Mouse (Mus musculus) C2C12 (cell line): ENCODE measurements around the gene Gm48552. TPM values are rescaled to one million over a fixed set of nuclear protein-coding genes. Genes with fewer than 3 reads are reported as not detected.

ENCODE experiments used
- H3K27me3 ChIP-seq: one replicate; pipeline ENCODE4 v1.6.1; 2011; ENCODE audit not compliant: control insufficient read depth, insufficient read depth, insufficient read length
- H3K36me3 ChIP-seq: one replicate; pipeline ENCODE4 v1.6.1; 2011; ENCODE audit not compliant: control insufficient read depth, insufficient read depth
- H3K4me3 ChIP-seq: one replicate; pipeline ENCODE4 v1.5.1; 2011; ENCODE audit warnings: mild to moderate bottlenecking, control low read depth; ENCODE audit not compliant: poor library complexity, insufficient read depth, severe bottlenecking
- H3K79me2 ChIP-seq: one replicate; pipeline ENCODE4 v1.6.1; 2011; ENCODE audit not compliant: control insufficient read depth, insufficient read depth
- H3K79me3 ChIP-seq: one replicate; pipeline ENCODE4 v1.6.1; 2011; ENCODE audit warnings: low read depth, control low read depth
- H3ac ChIP-seq: one replicate; pipeline ENCODE3; 2011; ENCODE audit warnings: low read depth; ENCODE audit not compliant: control insufficient read depth, insufficient read length
- CEBPB ChIP-seq: IDR thresholded peaks from one replicate; pipeline ENCODE4 v1.6.1; 2011; ENCODE audit warnings: low read depth, mild to moderate bottlenecking, control low read depth, moderate library complexity
- CTCF ChIP-seq: IDR thresholded peaks from one replicate; pipeline ENCODE4 v1.5.1; 2011; ENCODE audit not compliant: control insufficient read depth, insufficient read depth, insufficient read length
- FOSL1 ChIP-seq: IDR thresholded peaks from one replicate; pipeline ENCODE4 v1.8.0; 2011; ENCODE audit warnings: mild to moderate bottlenecking, low read length; ENCODE audit not compliant: poor library complexity, insufficient read depth, severe bottlenecking
- MAX ChIP-seq: IDR thresholded peaks from one replicate; pipeline ENCODE4 v1.6.1; 2011; ENCODE audit warnings: mild to moderate bottlenecking, control low read depth
- MYOD1 ChIP-seq: IDR thresholded peaks from one replicate; pipeline ENCODE4 v1.6.1; 2011; ENCODE audit warnings: low read depth; ENCODE audit not compliant: control insufficient read depth, insufficient read length
- MYOG ChIP-seq: IDR thresholded peaks from one replicate; pipeline ENCODE4 v1.6.1; 2011; ENCODE audit not compliant: control insufficient read depth, insufficient read length; ENCODE audit errors: extremely low read depth
- USF1 ChIP-seq: IDR thresholded peaks from one replicate; pipeline ENCODE4 v1.6.1; 2011; ENCODE audit warnings: low read depth, mild to moderate bottlenecking, control low read depth, moderate library complexity
- polyA plus RNA-seq: library from polyadenylated mRNA; unstranded; fragments of >200 nt; fragmentation: generic; extraction: Trizol; gene quantifications from one replicate; pipeline ENCODE4 v1.2.1, GENCODE M21; 2012; ENCODE audit warnings: missing spikeins

The Gm48552 gene
- polyA plus RNA-seq, 1 experiment, result 0.20 TPM

DNA sequence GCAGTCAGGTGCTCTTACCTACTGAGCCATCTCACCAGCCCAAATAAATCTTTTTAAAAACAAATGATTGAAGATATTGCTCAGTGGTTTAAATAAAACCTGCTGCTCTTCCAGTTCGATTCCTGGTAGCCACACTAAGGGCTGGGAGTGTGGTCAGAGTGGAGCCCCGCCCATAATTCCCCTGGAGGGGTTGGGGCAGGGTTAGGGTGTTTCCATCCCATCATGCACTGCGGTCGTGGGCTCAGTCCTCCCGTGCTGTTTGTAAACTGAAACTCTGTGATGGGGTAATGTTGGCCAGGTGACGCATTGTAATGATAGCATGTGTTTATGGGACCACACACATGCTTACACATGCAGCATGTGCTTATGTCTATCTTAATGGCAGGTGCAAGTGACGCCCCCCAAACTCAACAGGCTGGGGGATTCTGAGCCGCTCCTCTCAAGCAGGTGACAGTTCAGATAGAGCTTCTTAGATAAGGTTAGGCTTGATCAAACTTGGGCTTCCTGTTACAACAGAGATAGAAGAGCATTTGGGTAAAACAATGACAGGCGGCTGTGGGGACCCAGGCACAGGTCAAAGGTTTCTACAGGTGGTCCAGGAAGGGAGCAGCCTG, 37.0 kb upstream of the Gm48552 start:
- no peaks in the 10 kb centered on the region for H3K27me3 ChIP-seq
- TF ChIP-seq USF1, result no peak
- peak; percentile 10 for TF ChIP-seq MYOD1
- no peak for TF ChIP-seq CTCF
- TF ChIP-seq CEBPB, result no peak
- H3K36me3 ChIP-seq, result peaks cover 16% of the 10 kb centered on the region
- peaks cover 14% of the 10 kb centered on the region for H3K79me2 ChIP-seq
- H3ac ChIP-seq, result no peak overlapping the region
- H3K79me3 ChIP-seq, result peaks cover 5% of the 10 kb centered on the region
- no peak overlapping the region for H3K4me3 ChIP-seq

GRCm38 (mm10) chr10:81354738-81355477, 33.9 kb upstream of the Gm48552 start:
- peaks cover under 1% of the 10 kb centered on the region for H3K79me3 ChIP-seq
- H3K27me3 ChIP-seq, result no peaks in the 10 kb centered on the region
- no peak overlapping the region for H3ac ChIP-seq
- no peak for TF ChIP-seq CTCF
- no peak for TF ChIP-seq MAX
- no peak for TF ChIP-seq USF1
- no peak for TF ChIP-seq FOSL1
- no peak for TF ChIP-seq MYOG
- no peak for TF ChIP-seq CEBPB
- TF ChIP-seq MYOD1, result no peak
- H3K4me3 ChIP-seq, result no peak overlapping the region
- H3K79me2 ChIP-seq, result peaks cover 1% of the 10 kb centered on the region
- H3K36me3 ChIP-seq, result no peaks in the 10 kb centered on the region

DNA sequence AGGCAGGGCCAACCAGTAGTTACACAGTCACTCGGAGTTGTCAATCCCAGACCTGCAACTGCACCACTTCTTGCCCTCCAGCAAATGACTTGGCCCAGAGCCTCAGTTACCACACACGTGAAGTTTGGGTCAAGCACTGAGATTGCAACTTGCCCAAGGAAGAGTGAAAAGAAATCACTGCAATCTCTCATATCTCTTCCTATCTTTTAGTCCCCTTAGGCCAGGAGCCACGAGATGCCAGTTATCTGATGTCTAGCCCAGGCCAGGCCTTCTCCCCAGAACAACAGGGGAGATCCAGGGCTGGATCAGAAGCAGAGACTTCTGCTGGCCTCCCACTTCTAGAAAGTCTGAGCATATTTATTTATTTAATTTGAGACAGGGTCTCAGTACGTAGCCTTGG, 33.3 kb upstream of the Gm48552 start:
- Histone ChIP-seq H3K79me2 (no peaks in the 10 kb centered on the region), H3K79me3 (no peaks in the 10 kb centered on the region), H3K36me3 (no peaks in the 10 kb centered on the region), H3K4me3 (no peak overlapping the region), H3ac (no peak overlapping the region), H3K27me3 (no peaks in the 10 kb centered on the region)
- TF ChIP-seq MYOD1 (no peak), FOSL1 (no peak), CEBPB (no peak), MYOG (no peak), USF1 (no peak), MAX (no peak), CTCF (no peak)

DNA sequence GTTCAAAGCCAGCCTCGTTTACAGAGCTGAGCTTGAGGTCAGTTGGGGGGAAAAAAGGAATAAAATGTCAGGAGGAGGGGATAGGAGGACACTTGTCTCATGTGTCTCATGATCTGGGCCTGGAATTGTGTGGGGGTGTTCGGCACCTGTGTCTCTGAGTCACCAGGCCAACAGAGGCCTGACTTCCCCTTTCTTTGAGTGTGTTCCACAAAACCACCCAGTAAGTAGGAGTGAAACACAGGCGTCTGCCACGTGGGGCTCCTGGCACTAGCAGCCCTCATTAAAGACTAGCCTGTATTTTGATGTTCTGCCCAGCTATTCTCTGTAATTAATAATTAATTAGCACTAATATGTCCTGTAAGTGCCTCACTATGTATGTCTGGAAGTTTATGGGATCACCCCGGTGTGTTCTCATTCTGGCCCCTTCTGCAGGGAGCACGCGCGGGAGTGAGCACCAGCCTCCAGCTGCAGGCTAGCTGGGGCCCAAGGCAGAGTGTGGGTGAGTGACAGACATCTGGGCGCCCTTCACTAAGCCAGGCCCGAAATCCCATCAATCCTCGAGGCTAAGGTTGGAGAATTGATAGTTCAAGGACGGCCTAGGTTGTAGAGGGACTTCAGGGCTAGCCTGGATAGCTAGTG, 32.3 kb upstream of the Gm48552 start:
- peak overlapping the region; percentile 23 for H3ac ChIP-seq
- H3K36me3 ChIP-seq, result no peaks in the 10 kb centered on the region
- TF ChIP-seq FOSL1, result no peak
- no peak for TF ChIP-seq MYOD1
- TF ChIP-seq MYOG, result no peak
- TF ChIP-seq MAX, result no peak
- no peak for TF ChIP-seq USF1
- TF ChIP-seq CTCF, result no peak
- TF ChIP-seq CEBPB, result no peak
- H3K79me3 ChIP-seq, result no peaks in the 10 kb centered on the region
- no peak overlapping the region for H3K4me3 ChIP-seq
- no peaks in the 10 kb centered on the region for H3K79me2 ChIP-seq
- H3K27me3 ChIP-seq, result no peaks in the 10 kb centered on the region

GRCm38 (mm10) chr10:81356991-81357844, 31.6 kb upstream of the Gm48552 start, which contains the start of gene Mfsd12:
Gene Mfsd12 (plus strand): TSS chr10:81357491.
- no peak for TF ChIP-seq USF1
- TF ChIP-seq FOSL1, result no peak
- TF ChIP-seq CEBPB, result no peak
- no peak for TF ChIP-seq CTCF
- TF ChIP-seq MAX, result peak; percentile 13
- TF ChIP-seq MYOG, result no peak

More at GRCm38 (mm10) chr10:81356991-81357844, 31.6 kb upstream of the Gm48552 start, which contains the start of gene Mfsd12:
- Histone ChIP-seq H3K79me3 (no peaks in the 10 kb centered on the region), H3ac (peak within 1 kb of the TSS; percentile 99), H3K27me3 (no peaks in the 10 kb centered on the region), H3K79me2 (no peaks in the 10 kb centered on the region), H3K36me3 (no peaks in the 10 kb centered on the region), H3K4me3 (peak within 1 kb of the TSS; percentile 50)
